Mouse (Mus musculus) intestine, embryonic 15.5 days (tissue): Measurements from ENCODE around the gene Fkbp9. TPM values are rescaled to one million over a fixed set of nuclear protein-coding genes. Genes with fewer than 3 reads are reported as not detected.

ENCODE experiments used
- ATAC-seq: fragments of 200-750 bp; cut with Nextera tagmentation; 2 replicates; pipeline ENCODE4 v1.8.0; 2017; ENCODE audit warnings: moderate TSS enrichment, moderate library complexity
- H3K27ac ChIP-seq: fragments of 300-500 bp; sonication (generic); 2 replicates; pipeline ENCODE4 v1.5.1; 2015; ENCODE audit warnings: mild to moderate bottlenecking, inconsistent platforms
- H3K27me3 ChIP-seq: fragments of 300-500 bp; sonication (generic); replicated peaks from 2 replicates; pipeline ENCODE4 v1.6.1; 2015; ENCODE audit warnings: inconsistent platforms
- H3K36me3 ChIP-seq: fragments of 300-500 bp; sonication (generic); 2 replicates; pipeline ENCODE4 v1.6.1; 2015; ENCODE audit warnings: inconsistent platforms
- H3K4me1 ChIP-seq: fragments of 300-500 bp; sonication (generic); replicated peaks from 2 replicates; pipeline ENCODE4 v1.6.1; 2015; ENCODE audit warnings: inconsistent platforms
- H3K4me2 ChIP-seq: fragments of 300-500 bp; sonication (generic); replicated peaks from 2 replicates; pipeline ENCODE4 v1.6.1; 2015; ENCODE audit warnings: mild to moderate bottlenecking, inconsistent platforms
- H3K4me3 ChIP-seq: fragments of 300-500 bp; sonication (generic); replicated peaks from 2 replicates; pipeline ENCODE4 v1.5.1; 2015; ENCODE audit warnings: inconsistent platforms
- H3K9ac ChIP-seq: fragments of 300-500 bp; sonication (generic); 2 replicates; pipeline ENCODE4 v1.6.1; 2015; ENCODE audit warnings: inconsistent platforms
- H3K9me3 ChIP-seq: fragments of 300-500 bp; sonication (generic); 2 replicates; pipeline ENCODE4 v1.6.1; 2016; ENCODE audit warnings: inconsistent platforms
- WGBS: fragments of 180-500 bp; shearing (Covaris S2); methylation state at CpG from one replicate; pipeline ENCODE4 v1.1.7; 2015; 5-methylcytosine and 5-hydroxymethylcytosine counted together
- polyA plus RNA-seq: library from polyadenylated mRNA; unstranded; fragments of >200 nt; fragmentation: Nextera tagmentation; extraction: Ambion mirVana; gene quantifications from 2 replicates; pipeline ENCODE4 v1.2.1, GENCODE M21; 2015

Fkbp9 gene
- polyA plus RNA-seq, 1 experiment from 2014 or later, result 109 TPM

DNA sequence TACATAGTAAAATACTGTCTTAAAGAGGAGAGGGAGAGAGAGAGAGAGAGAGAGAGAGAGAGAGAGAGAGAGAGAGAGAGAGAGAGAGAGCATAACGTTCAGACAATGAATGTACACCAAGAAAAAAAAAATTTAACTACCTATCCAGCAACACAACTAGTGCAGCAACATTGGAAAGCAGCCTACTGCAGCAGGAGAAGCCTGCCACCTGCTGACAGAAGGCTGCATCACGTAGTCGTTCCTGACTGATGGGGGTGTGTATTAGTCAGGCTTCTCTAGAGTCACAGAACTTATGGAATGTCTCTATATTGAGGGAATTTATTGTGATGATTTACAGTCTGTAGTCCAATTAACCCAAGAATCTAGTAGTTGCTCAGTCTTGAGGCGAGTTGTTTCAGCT, 77.1 kb downstream of the Fkbp9 start:
- peak; percentile 46; the same call in 1 of the 2 replicates for ATAC-seq
- no peak overlapping the region for H3K4me2 ChIP-seq
- H3K4me3 ChIP-seq, result no peak overlapping the region
- 11% methylated on average over 4 of the region's 4 CpGs for whole genome bisulfite sequencing
- no peak overlapping the region for H3K9ac ChIP-seq
- H3K4me1 ChIP-seq, result peaks cover 12% of the 10 kb centered on the region; the same call in 1 of the 2 replicates
- no peaks in the 10 kb centered on the region for H3K27me3 ChIP-seq
- H3K9me3 ChIP-seq, result no peaks in the 10 kb centered on the region
- no peaks in the 10 kb centered on the region for H3K36me3 ChIP-seq
- no peak overlapping the region for H3K27ac ChIP-seq

DNA sequence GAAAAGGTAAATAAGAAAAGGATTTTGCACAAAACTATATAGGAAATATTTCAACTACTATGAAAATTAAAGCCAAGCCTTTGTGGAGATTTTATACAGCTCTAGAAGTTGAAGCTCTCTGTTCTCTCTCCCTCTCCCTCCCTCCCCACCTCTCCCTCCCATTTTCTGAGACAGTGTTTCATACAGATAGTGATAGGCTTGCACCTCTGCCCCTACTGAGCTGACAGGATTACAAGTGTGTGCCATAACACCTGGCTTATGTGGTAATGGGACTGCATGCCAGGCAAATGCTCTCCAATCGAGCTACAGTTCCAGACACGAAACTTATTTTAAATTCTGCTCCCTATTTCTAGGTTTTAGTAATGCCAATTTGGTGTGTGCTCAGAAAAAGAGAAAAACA, 79.1 kb downstream of the Fkbp9 start:
- WGBS, result 77% methylated on average over 2 of the region's 2 CpGs
- Histone ChIP-seq H3K4me1 (0 out of 2 replicates have a peak, but pooled peaks cover 7% of the 10 kb centered on the region), H3K9me3 (no peaks in the 10 kb centered on the region), H3K9ac (no peak overlapping the region), H3K4me2 (no peak overlapping the region), H3K36me3 (no peaks in the 10 kb centered on the region), H3K4me3 (no peak overlapping the region), H3K27ac (no peak overlapping the region), H3K27me3 (no peaks in the 10 kb centered on the region)
- no peak for ATAC-seq

DNA sequence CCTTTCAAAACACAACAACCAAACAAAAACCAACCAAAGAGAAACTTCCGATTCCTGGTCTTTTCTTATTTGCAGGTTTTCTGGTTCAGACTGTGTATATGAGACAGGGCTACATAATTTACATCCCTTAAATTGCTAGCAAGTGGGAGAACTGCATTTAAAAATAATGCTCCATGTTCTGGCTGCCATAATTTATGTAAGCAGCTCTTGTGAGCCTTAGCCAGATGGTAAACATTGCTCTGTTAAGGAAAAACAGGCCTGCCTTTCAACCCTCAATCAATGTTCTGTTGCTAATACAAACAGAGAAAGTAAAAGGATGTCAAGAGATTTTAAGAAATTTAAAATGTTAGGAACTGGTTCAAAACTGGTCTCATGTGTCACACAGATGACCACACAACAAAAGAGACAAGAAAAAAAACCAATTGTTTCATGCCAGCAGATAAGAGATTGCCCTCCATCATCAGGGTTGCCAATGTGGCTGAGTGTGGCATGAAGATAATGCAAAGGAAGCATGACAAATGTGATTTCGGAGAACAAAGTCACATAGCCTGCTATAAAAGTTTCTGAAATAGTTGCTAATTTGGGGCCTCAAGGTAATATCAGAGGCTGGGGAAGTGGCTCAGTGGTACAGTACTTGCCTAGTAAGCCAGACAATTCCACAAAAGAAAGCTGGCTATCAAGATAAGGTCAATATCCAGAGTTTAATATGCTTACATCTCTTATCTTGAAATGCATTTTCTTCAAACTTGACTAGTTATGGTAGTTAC, 81.4 kb downstream of the Fkbp9 start:
- ATAC-seq, result no peak
- no peak overlapping the region for H3K27ac ChIP-seq
- H3K4me2 ChIP-seq, result no peak overlapping the region
- H3K36me3 ChIP-seq, result no peaks in the 10 kb centered on the region
- no peaks in the 10 kb centered on the region for H3K27me3 ChIP-seq
- 53% methylated on average over 2 of the region's 2 CpGs for WGBS
- H3K4me1 ChIP-seq, result 0 out of 2 replicates have a peak, but pooled peaks cover 7% of the 10 kb centered on the region
- H3K4me3 ChIP-seq, result no peak overlapping the region
- no peaks in the 10 kb centered on the region for H3K9me3 ChIP-seq
- H3K9ac ChIP-seq, result no peak overlapping the region

GRCm38 (mm10) chr6:56916279-56916678, 84.4 kb downstream of the Fkbp9 start:
- Histone ChIP-seq H3K27me3 (no peaks in the 10 kb centered on the region), H3K9me3 (no peaks in the 10 kb centered on the region), H3K4me2 (no peak overlapping the region), H3K27ac (no peak overlapping the region), H3K4me3 (no peak overlapping the region), H3K4me1 (0 out of 2 replicates have a peak, but pooled peaks cover 7% of the 10 kb centered on the region), H3K36me3 (no peaks in the 10 kb centered on the region), H3K9ac (no peak overlapping the region)
- WGBS, result 70% methylated on average over 2 of the region's 2 CpGs
- no peak for ATAC-seq

DNA sequence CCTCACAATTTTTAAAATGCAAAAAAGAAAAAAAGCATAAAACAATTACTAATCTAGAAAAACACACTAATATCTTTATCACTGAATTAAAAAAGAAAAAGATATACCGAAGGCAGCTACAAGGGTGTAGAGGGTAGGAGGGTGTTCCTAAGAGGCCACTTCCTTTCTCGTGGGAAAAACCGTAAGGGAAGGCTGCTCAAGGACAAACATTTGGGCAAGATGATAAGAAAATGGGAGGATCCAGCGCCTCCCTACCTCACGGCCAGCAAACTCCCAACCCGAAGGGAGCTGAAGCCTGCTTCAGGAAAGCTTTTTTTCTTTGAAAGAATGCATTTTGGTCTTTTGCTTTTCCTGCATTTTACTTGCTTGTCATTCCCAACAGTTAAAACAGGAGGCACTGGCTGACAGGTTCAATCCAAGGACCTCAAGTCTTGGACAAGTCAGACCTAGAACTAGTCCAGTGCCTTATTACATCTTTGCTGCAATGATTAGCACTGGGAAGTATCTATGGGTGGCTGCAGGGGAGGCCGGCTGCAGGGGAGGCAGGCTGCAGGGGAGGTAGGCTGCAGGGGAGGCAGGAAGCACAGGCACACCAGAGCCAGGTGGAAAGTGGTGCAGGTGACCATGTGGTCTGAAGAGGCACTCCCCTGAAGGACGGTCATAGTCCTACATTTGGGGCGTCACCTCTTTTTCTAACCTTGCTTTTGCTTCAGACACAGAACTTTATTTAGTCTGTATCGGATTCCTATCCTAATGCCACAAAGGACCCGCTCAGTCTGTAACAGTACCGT, 85.9 kb downstream of the Fkbp9 start:
- 40% methylated on average over 12 of the region's 12 CpGs for WGBS
- ATAC-seq, result peak; percentile 77
- no peaks in the 10 kb centered on the region for H3K36me3 ChIP-seq
- H3K27ac ChIP-seq, result peak overlapping the region; percentile 73
- H3K9ac ChIP-seq, result no peak overlapping the region
- H3K4me1 ChIP-seq, result peaks cover 10% of the 10 kb centered on the region; the same call in 1 of the 2 replicates
- H3K4me3 ChIP-seq, result no peak overlapping the region
- H3K4me2 ChIP-seq, result peak overlapping the region; percentile 42
- H3K9me3 ChIP-seq, result no peaks in the 10 kb centered on the region
- no peaks in the 10 kb centered on the region for H3K27me3 ChIP-seq

DNA sequence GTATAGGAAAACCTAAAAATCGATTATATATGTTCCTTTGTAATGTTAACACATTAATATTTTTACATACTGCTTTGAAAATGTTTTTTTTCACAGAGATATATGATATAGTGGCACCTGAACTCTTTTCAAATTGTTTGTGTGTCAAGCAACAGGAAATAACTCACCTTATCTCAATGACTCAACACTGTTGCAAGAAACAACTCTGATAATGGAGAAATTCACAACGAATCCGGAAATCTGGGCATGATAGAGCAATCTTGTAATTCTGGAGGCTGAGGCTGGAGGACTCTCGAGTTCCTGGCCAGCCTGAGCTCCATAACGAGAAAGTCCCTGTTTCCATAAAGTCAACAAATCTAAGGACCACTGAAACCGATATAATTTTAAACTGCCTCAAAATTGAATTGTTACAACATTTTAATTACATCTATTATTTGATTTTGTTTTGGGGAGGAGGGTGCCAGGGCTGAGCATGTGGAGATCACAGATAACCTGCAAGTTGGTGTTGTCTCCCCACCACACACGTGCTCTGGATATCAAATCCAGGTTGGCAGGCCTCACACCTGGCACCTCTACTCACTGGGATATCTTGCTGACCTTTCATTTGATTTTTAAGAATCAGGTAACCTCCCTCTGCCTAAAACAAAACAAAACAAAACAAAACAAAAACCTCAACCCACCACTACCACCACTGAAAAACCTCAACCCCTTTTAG, 87.6 kb downstream of the Fkbp9 start:
- Histone ChIP-seq H3K27ac (no peak overlapping the region), H3K27me3 (no peaks in the 10 kb centered on the region), H3K36me3 (no peaks in the 10 kb centered on the region), H3K4me3 (no peak overlapping the region), H3K4me2 (no peak overlapping the region), H3K9me3 (no peaks in the 10 kb centered on the region), H3K9ac (no peak overlapping the region), H3K4me1 (peaks cover 3% of the 10 kb centered on the region; the same call in 1 of the 2 replicates)
- no peak for ATAC-seq
- 75% methylated on average over 7 of the region's 7 CpGs for WGBS

DNA sequence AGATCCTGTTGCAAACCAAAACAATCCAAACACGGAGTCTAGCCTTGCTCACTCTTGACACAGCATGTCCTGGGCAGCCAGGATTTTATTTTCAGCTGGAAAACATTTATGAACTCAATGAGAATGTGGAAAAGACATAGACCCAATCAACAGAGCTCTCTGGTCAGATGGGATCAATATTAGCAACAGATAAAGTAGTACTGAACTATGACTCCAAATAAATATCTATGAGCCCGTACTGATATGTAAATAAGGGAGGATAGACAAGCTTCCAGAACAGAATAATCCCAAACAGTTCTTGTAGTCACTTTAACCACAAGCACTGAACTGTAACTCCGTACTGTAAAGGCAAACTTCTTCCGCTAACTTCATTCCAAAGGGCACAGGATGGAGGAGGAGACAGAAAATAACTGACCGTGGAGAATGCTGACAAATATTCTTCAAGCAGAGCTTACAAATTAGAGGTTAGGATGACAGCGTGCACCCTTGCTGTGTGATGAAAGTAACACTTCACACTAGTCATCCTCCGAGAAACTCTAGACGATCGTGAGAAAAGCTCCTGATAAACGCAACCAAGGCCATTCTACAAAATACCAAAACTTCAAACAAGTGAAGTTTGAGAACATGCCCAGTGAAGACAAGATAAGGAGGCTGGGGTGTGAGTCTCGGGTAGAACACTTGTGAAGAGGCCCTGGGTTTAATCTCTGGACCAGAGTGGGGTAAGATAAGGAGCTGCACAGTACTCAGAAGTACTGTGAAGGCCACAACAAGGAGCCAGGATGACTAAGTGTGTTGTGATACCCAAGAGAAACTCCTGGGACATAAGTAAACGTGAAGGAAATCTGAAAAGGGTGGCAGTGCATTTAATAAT, 88.6 kb downstream of the Fkbp9 start:
- no peak for ATAC-seq
- Histone ChIP-seq H3K4me3 (no peak overlapping the region), H3K9ac (no peak overlapping the region), H3K4me2 (no peak overlapping the region), H3K27me3 (no peaks in the 10 kb centered on the region), H3K9me3 (no peaks in the 10 kb centered on the region), H3K27ac (no peak overlapping the region), H3K36me3 (no peaks in the 10 kb centered on the region), H3K4me1 (peaks cover 3% of the 10 kb centered on the region; the same call in 1 of the 2 replicates)
- 64% methylated on average over 12 of the region's 12 CpGs for WGBS

- Histone ChIP-seq H3K27me3 (no peaks in the 10 kb centered on the region), H3K9me3 (no peaks in the 10 kb centered on the region), H3K36me3 (no peaks in the 10 kb centered on the region), H3K4me1 (peaks cover 3% of the 10 kb centered on the region; the same call in 1 of the 2 replicates), H3K9ac (peak overlapping the region; percentile 73), H3K4me3 (peak overlapping the region; percentile 72), H3K27ac (peak overlapping the region; percentile 76; the same call in 1 of the 2 replicates), H3K4me2 (peak overlapping the region; percentile 58)
- WGBS, result under 1% methylated on average over 25 of the region's 25 CpGs
- peak; percentile 53 for ATAC-seq
Measured at GRCm38 (mm10) chr6:56923331-56923725, 91.5 kb downstream of the Fkbp9 start.

GRCm38 (mm10) chr6:56923726-56924707, 92.2 kb downstream of the Fkbp9 start, which contains the start of the genes Nt5c3 and Vmn1r4:
TSS of gene Nt5c3 (minus strand) at chr6:56923932.
TSS of gene Vmn1r4 (plus strand) at chr6:56924015.
- WGBS, result 2% methylated on average over 64 of the region's 64 CpGs

More at GRCm38 (mm10) chr6:56923726-56924707, 92.2 kb downstream of the Fkbp9 start, which contains the start of the genes Nt5c3 and Vmn1r4:
- no peaks in the 10 kb centered on the region for H3K36me3 ChIP-seq
- peak within 1 kb of the TSS; percentile 72 for H3K4me3 ChIP-seq
- H3K9ac ChIP-seq, result peak within 1 kb of the TSS; percentile 73
- peak within 1 kb of the TSS; percentile 58 for H3K4me2 ChIP-seq
- H3K27me3 ChIP-seq, result no peaks in the 10 kb centered on the region
- no peaks in the 10 kb centered on the region for H3K9me3 ChIP-seq
- peaks cover 3% of the 10 kb centered on the region; the same call in 1 of the 2 replicates for H3K4me1 ChIP-seq
- peak within 1 kb of the TSS; percentile 77 for H3K27ac ChIP-seq
- peak; percentile 97 for ATAC-seq
